Mouse (Mus musculus) stomach, postnatal 0 days (tissue): ENCODE results near the gene Pccb. TPM values are rescaled to one million over a fixed set of nuclear protein-coding genes. Genes with fewer than 3 reads are reported as not detected.

Experiments
- ATAC-seq: fragments of 200-750 bp; cut with Nextera tagmentation; 2 replicates; pipeline ENCODE4 v1.8.0; 2017; ENCODE audit not compliant: low FRiP score, low TSS enrichment
- DNase-seq: peaks from one replicate; pipeline ENCODE4 v3.0.0-alpha.2; 2016; ENCODE audit warnings: low spot score
- H3K27ac ChIP-seq: fragments of 300-500 bp; sonication (generic); replicated peaks from 2 replicates; pipeline ENCODE4 v1.5.1; 2014; ENCODE audit warnings: mild to moderate bottlenecking, control low read depth
- H3K27me3 ChIP-seq: fragments of 300-500 bp; sonication (generic); 2 replicates; pipeline ENCODE4 v1.6.1; 2014; ENCODE audit warnings: low read length; ENCODE audit not compliant: control insufficient read depth, insufficient read depth
- H3K36me3 ChIP-seq: fragments of 300-500 bp; sonication (generic); 2 replicates; pipeline ENCODE4 v1.6.1; 2014; ENCODE audit warnings: low read length, mixed read lengths; ENCODE audit not compliant: control insufficient read depth, insufficient read depth
- H3K4me1 ChIP-seq: fragments of 300-500 bp; sonication (generic); replicated peaks from 2 replicates; pipeline ENCODE4 v1.6.1; 2014; ENCODE audit warnings: antibody characterized with exemption; ENCODE audit not compliant: control insufficient read depth, insufficient read depth
- H3K4me2 ChIP-seq: fragments of 300-500 bp; sonication (generic); replicated peaks from 2 replicates; pipeline ENCODE4 v1.6.1; 2014; ENCODE audit warnings: low read depth, mild to moderate bottlenecking, control low read depth, moderate library complexity
- H3K4me3 ChIP-seq: fragments of 300-500 bp; sonication (generic); 2 replicates; pipeline ENCODE4 v1.5.1; 2014; ENCODE audit warnings: low read depth, low read length, control low read depth
- H3K9ac ChIP-seq: fragments of 300-500 bp; sonication (generic); 2 replicates; pipeline ENCODE4 v1.6.1; 2014; ENCODE audit warnings: mild to moderate bottlenecking, low read length, control low read depth, mixed read lengths
- H3K9me3 ChIP-seq: fragments of 300-500 bp; sonication (generic); 2 replicates; pipeline ENCODE4 v1.6.1; 2016; ENCODE audit warnings: low read length; ENCODE audit not compliant: control insufficient read depth
- CTCF ChIP-seq: IDR thresholded peaks from 2 replicates; pipeline ENCODE4 v1.5.1; 2016; ENCODE audit warnings: antibody characterized with exemption, low read depth, mild to moderate bottlenecking, moderate library complexity
- EP300 ChIP-seq: optimal IDR thresholded peaks from 2 replicates; pipeline ENCODE3; 2016; ENCODE audit warnings: antibody characterized with exemption
- WGBS: fragments of 180-500 bp; shearing (Covaris S2); extraction: QIAGEN DNeasy Blood & Tissue Kit; methylation state at CpG from one replicate; pipeline ENCODE4 v1.1.7; 2014; 5-methylcytosine and 5-hydroxymethylcytosine counted together
- polyA plus RNA-seq: library from polyadenylated mRNA; unstranded; fragments of >200 nt; fragmentation: Nextera tagmentation; extraction: Ambion mirVana; gene quantifications from 2 replicates; pipeline ENCODE4 v1.2.1, GENCODE M21; 2015

The Pccb gene
- polyA plus RNA-seq, 1 experiment from 2014 or later, result 29.9 TPM

DNA sequence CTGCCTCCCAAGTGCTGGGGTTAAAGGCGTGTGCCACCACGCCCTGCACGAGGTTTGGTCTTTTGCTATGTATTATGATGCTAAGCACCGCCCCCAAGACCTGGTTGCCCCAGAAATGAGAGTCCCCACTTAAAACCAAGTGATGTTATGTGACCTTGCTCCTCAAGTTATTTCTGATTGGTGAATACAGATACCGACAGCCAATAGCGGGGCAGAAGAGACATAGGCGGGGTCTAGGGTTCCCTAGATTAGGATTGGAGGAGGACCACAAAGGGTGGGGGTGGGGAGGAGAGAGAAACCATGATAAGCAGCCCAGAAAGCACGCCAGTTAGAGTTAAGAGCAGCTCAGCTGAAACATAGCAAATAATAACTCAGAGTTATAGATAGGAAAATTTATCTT lies 31.9 kb downstream of the Pccb start:
- Histone ChIP-seq H3K27me3 (no peaks in the 10 kb centered on the region), H3K9ac (no peak overlapping the region), H3K36me3 (0 out of 2 replicates have a peak, but pooled peaks cover 2% of the 10 kb centered on the region), H3K9me3 (no peaks in the 10 kb centered on the region), H3K4me2 (no peak overlapping the region), H3K27ac (no peak overlapping the region), H3K4me1 (no peaks in the 10 kb centered on the region; the same call in 1 of the 2 replicates), H3K4me3 (no peak overlapping the region)
- ATAC-seq (no peak), DNase-seq (no peak)
- WGBS, result 95% methylated on average over 8 of the region's 8 CpGs
- no peak for TF ChIP-seq CTCF
- no peak for TF ChIP-seq EP300

DNA sequence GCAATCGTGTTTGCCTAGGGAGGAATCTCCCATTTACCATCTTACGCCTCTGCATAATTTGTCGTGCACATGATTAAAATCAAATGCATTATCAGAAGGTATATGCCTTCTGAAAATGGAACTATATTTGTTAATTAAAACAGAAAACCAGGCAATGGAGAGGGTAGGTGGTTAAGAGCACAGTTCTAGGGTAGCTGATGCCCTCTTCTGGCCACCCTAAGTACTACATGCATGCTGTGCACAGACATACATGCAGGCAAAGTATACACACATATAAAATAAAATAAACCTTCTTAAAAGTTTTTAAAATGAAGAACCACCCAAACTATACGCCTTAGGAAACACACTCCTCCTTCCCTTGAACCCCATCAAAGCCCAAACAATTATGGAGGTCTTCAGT lies 32.6 kb downstream of the Pccb start:
- H3K4me1 ChIP-seq, result no peaks in the 10 kb centered on the region; the same call in 1 of the 2 replicates
- H3K27me3 ChIP-seq, result no peaks in the 10 kb centered on the region
- 94% methylated on average over 4 of the region's 4 CpGs for WGBS
- H3K4me3 ChIP-seq, result no peak overlapping the region
- no peak for DNase-seq
- no peaks in the 10 kb centered on the region for H3K9me3 ChIP-seq
- no peak overlapping the region for H3K9ac ChIP-seq
- no peak for ATAC-seq
- peak; percentile 60 for TF ChIP-seq CTCF
- no peak for TF ChIP-seq EP300
- no peak overlapping the region for H3K27ac ChIP-seq
- 0 out of 2 replicates have a peak, but pooled peaks cover 2% of the 10 kb centered on the region for H3K36me3 ChIP-seq
- no peak overlapping the region for H3K4me2 ChIP-seq

DNA sequence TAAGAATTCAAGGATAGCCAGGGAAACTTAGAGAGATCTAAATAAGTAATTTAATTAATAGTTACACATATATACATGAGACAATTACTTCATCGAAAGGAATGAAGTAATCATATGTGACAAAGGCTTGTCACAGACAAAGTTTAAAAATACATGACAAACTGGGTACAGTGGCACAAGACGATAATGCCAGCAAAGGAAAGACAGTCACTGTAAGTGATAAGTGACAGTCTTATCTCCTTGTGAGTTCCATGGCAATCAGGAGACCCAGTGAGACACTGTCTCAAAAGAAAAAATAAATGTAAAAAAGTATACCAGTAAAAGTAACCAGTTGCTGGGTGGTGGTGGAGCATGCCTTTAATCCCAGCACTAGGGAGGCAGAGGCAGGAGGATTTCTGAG lies 37.6 kb downstream of the Pccb start:
- ATAC-seq (no peak), DNase-seq (no peak)
- H3K4me3 ChIP-seq, result no peak overlapping the region
- H3K27me3 ChIP-seq, result no peaks in the 10 kb centered on the region
- no peaks in the 10 kb centered on the region for H3K4me1 ChIP-seq
- no peak overlapping the region for H3K9ac ChIP-seq
- H3K27ac ChIP-seq, result no peak overlapping the region
- 91% methylated on average over 2 of the region's 2 CpGs for WGBS
- no peaks in the 10 kb centered on the region for H3K9me3 ChIP-seq
- no peak overlapping the region for H3K4me2 ChIP-seq
- TF ChIP-seq CTCF (no peak), EP300 (no peak)
- peaks cover 12% of the 10 kb centered on the region for H3K36me3 ChIP-seq

DNA sequence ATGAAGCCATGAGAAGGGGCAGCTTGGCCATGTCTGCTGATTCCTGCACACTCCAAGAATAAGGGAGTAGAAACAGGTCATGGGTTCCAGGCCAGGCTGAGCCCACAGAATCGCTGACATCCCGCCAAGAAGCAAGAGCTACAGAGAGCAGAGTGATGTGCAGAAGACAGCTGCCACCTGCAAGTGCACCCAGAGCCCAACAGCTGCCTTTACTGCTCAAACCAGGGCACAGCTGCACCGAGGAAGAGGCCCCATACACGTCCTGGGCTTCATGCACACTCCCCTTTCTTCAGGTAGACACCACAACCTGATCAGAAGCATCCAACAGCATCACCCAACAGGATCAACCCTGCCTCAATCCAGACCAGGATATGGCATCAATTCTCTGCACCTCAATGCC lies 40.8 kb downstream of the Pccb start:
- Histone ChIP-seq H3K4me3 (no peak overlapping the region), H3K27me3 (no peaks in the 10 kb centered on the region), H3K27ac (no peak overlapping the region), H3K9ac (no peak overlapping the region), H3K36me3 (peaks cover 10% of the 10 kb centered on the region), H3K9me3 (no peaks in the 10 kb centered on the region), H3K4me1 (no peaks in the 10 kb centered on the region), H3K4me2 (no peak overlapping the region)
- ATAC-seq (no peak), DNase-seq (no peak)
- TF ChIP-seq EP300 (no peak), CTCF (no peak)
- 93% methylated on average over 4 of the region's 4 CpGs for WGBS

DNA sequence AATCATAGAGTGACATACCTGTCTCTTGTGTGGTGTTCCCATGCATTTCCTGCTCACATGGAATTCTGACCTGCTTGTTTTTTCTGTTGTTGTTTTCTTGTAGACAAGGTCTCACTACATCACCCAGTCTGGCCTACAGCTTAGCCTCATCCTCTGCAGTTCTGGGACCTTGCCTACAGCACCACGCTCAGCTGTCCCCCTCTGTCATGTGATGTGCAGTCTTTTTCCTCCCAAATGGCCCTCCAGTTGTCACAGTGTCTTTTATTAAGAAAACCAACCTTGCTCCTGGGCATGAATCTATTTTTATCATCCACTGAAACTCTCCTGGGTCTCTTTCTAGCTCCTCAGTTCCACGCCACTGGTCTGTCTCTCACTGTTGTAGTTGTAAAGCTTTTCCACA lies 42.5 kb downstream of the Pccb start:
- H3K9me3 ChIP-seq, result no peaks in the 10 kb centered on the region
- WGBS, result 88% methylated on average over 2 of the region's 2 CpGs
- H3K4me3 ChIP-seq, result no peak overlapping the region
- H3K36me3 ChIP-seq, result peaks cover 10% of the 10 kb centered on the region
- ATAC-seq (no peak), DNase-seq (no peak)
- H3K27me3 ChIP-seq, result no peaks in the 10 kb centered on the region
- H3K4me2 ChIP-seq, result no peak overlapping the region
- TF ChIP-seq EP300 (no peak), CTCF (no peak)
- no peak overlapping the region for H3K9ac ChIP-seq
- no peak overlapping the region for H3K27ac ChIP-seq
- no peaks in the 10 kb centered on the region for H3K4me1 ChIP-seq

DNA sequence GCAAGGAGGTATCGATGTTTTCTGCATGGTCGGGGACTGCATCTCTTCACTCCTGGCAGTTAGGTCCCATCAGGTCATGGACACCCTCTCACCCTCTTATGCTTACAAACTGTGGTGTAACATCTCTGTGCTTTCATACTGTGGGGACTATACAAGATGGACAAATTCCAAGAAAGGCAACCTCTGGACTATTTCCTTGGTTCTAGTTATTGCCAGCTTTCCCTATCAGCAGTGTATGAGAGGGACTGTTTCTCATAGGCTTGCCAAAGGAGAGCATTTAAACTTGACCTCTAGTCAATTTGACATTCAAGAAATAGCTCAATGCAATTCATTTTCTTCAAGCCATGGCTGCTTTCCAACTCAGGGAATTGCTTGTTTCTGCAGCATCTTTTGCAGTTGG lies 43.4 kb downstream of the Pccb start:
- peaks cover 10% of the 10 kb centered on the region for H3K36me3 ChIP-seq
- no peak overlapping the region for H3K27ac ChIP-seq
- DNase-seq (no peak), ATAC-seq (no peak; the same call in 1 of the 2 replicates)
- H3K4me3 ChIP-seq, result no peak overlapping the region
- H3K9ac ChIP-seq, result no peak overlapping the region
- no peaks in the 10 kb centered on the region for H3K9me3 ChIP-seq
- no peak for TF ChIP-seq EP300
- TF ChIP-seq CTCF, result no peak
- H3K4me1 ChIP-seq, result no peaks in the 10 kb centered on the region
- WGBS, result 80% methylated on average over 2 of the region's 2 CpGs
- H3K4me2 ChIP-seq, result no peak overlapping the region
- H3K27me3 ChIP-seq, result no peaks in the 10 kb centered on the region
